ENCODE assay signal across 9 mouse cellular contexts in the genomic region with DNA sequence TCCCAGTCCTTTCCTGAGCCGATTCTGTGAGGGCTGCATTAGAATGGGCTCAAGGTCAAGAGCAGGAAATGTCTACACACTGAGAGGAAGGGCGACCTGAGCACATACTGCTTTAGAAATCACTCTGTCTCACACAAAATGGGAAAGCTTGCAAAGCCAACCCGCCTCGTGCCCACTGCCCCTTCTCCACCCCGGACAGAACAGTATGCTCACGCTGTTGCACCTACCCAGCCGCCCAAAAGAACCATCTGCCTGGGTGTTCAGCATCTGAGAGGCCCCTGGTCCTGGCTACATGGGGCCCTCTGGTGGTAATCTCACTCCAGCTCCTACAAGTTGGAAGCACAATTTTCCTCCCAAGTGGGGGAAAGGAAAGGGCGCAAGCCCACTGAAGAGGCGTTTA. TPM values are rescaled to one million over a fixed set of nuclear protein-coding genes. Genes with fewer than 3 reads are reported as not detected.
A peak's percentile ranks its signal among the peaks of the same experiment; 100 is the strongest.
DNase-seq lines count a peak whose midpoint lies in the region; ATAC-seq and TF ChIP-seq lines count a peak whose summit lies in the region.
"Had no signal": no experiment of that assay in that cellular context is flagged by ENCODE, and none has a peak within 500 bp of the region (broad histone marks: within the 10 kb centered on the region; RNA-seq: fewer than 3 reads in every experiment).

No protein-coding gene starts in this region.

- no peaks in the 10 kb centered on the region for H3K27me3 ChIP-seq in hindbrain, embryonic 11.5 days (ENCODE audit: control insufficient read depth, insufficient read depth, low read length)
- no peaks in the 10 kb centered on the region for H3K27me3 ChIP-seq in neural tube, embryonic 14.5 days (ENCODE audit: control insufficient read depth, insufficient read depth, low read length)

- TF ChIP-seq POLR2A in cortical plate, adult 2 months (IDR thresholded peaks at IDR 0.05; ENCODE audit: extremely low read depth, insufficient read depth, low read length) = no peak

- H3K27ac ChIP-seq in cortical plate, adult 2 months (ENCODE audit: insufficient read depth, low read length) = no peak overlapping the region
- H3K27ac ChIP-seq in hindbrain, embryonic 11.5 days (ENCODE audit: low read depth, low read length) = no peak overlapping the region
- no peak overlapping the region for H3K27ac ChIP-seq in neural tube, embryonic 14.5 days (ENCODE audit: low read depth, low read length)

- no peak overlapping the region for H3K4me2 ChIP-seq in hindbrain, embryonic 11.5 days (replicated peaks; ENCODE audit: low read depth, low read length)
- no peak overlapping the region for H3K4me2 ChIP-seq in neural tube, embryonic 14.5 days (ENCODE audit: low read depth, low read length)

- H3K9ac ChIP-seq in hindbrain, embryonic 11.5 days (ENCODE audit: low read depth, low read length) = no peak overlapping the region
- no peak overlapping the region for H3K9ac ChIP-seq in neural tube, embryonic 14.5 days (replicated peaks; ENCODE audit: low read depth, low read length)

- WGBS in hindbrain, embryonic 11.5 days = 38% methylated on average over 9 of the region's 9 CpGs
- WGBS in neural tube, embryonic 14.5 days = 30% methylated on average over 9 of the region's 9 CpGs

- H3K4me1 ChIP-seq in cortical plate, adult 2 months (ENCODE audit: control insufficient read depth, insufficient read depth, low read length) = no peaks in the 10 kb centered on the region
- H3K4me1 ChIP-seq in hindbrain, embryonic 11.5 days (replicated peaks; ENCODE audit: control insufficient read depth, insufficient read depth, low read length) = no peaks in the 10 kb centered on the region
- no peaks in the 10 kb centered on the region for H3K4me1 ChIP-seq in neural tube, embryonic 14.5 days (ENCODE audit: control insufficient read depth, insufficient read depth, low read length)

- DNase-seq in ovary, postnatal 14 days (ENCODE audit: low spot score) = peak; percentile 22
- no peak for DNase-seq in ovary, postnatal 10 days (ENCODE audit: low spot score)
- peak; percentile 48 for DNase-seq in hindbrain, embryonic 11.5 days (ENCODE audit: low spot score)
- peak; percentile 74 for DNase-seq in left cerebral cortex, adult 18-20 months (ENCODE audit: low spot score in 2 of 2)
- no peak for DNase-seq in urinary bladder, postnatal 25 days (ENCODE audit: low spot score)
- no peak for DNase-seq in thymus, postnatal 0 days (ENCODE audit: low spot score)

- H3K36me3 ChIP-seq in hindbrain, embryonic 11.5 days (ENCODE audit: control insufficient read depth, insufficient read depth, low read length) = no peaks in the 10 kb centered on the region
- H3K36me3 ChIP-seq in neural tube, embryonic 14.5 days (ENCODE audit: control insufficient read depth, insufficient read depth, low read length) = peaks cover 21% of the 10 kb centered on the region; the same call in 1 of the 2 replicates

- H3K9me3 ChIP-seq in hindbrain, embryonic 11.5 days (ENCODE audit: control insufficient read depth, low read length) = no peaks in the 10 kb centered on the region
- no peaks in the 10 kb centered on the region for H3K9me3 ChIP-seq in neural tube, embryonic 14.5 days (ENCODE audit: control insufficient read depth, low read length)

- ATAC-seq in hindbrain, embryonic 11.5 days (ENCODE audit: low FRiP score) = peak; percentile 68
- peak; percentile 78 for ATAC-seq in neural tube, embryonic 14.5 days (ENCODE audit: low read depth)

- peak; percentile 57 for TF ChIP-seq CTCF in cortical plate, adult 2 months (IDR thresholded peaks at IDR 0.05; ENCODE audit: extremely low read depth, insufficient read depth, low read length)

- no peak overlapping the region for H3K4me3 ChIP-seq in cortical plate, adult 2 months (ENCODE audit: insufficient read depth, low read length)
- H3K4me3 ChIP-seq in hindbrain, embryonic 11.5 days (ENCODE audit: low read depth, low read length) = no peak overlapping the region
- no peak overlapping the region for H3K4me3 ChIP-seq in neural tube, embryonic 14.5 days (ENCODE audit: low read depth, low read length)

RNA-seq across cellular contexts. Expression of a gene that starts 26.6 kb away (rescaled TPM):
- polyA plus RNA-seq in cortical plate, adult 2 months (2012; rRNA removed) = 202 and 216 TPM in 2 replicates
- polyA plus RNA-seq in hindbrain, embryonic 11.5 days (2014; fragmentation: Nextera tagmentation; extraction: Ambion mirVana) = 7.3 and 8.6 TPM in 2 replicates
- total RNA-seq in left cerebral cortex, adult 18-20 months (2021) = 100 to 1,000 TPM; 199 to 207 TPM
- polyA plus RNA-seq in neural tube, embryonic 14.5 days (2014; fragmentation: Nextera tagmentation; extraction: Ambion mirVana) = 51.9 and 63.4 TPM in 2 replicates
- polyA plus RNA-seq in thymus, postnatal 0 days (2015; fragmentation: Nextera tagmentation; extraction: Ambion mirVana) = not detected in 2 replicates
- polyA plus RNA-seq: heart, embryonic 16.5 days had no signal

RNA-seq across cellular contexts. Expression of a gene that starts 46.2 kb away (rescaled TPM):
- polyA plus RNA-seq in cortical plate, adult 2 months (2012; rRNA removed) = 0.42 and 0.44 TPM in 2 replicates
- polyA plus RNA-seq in hindbrain, embryonic 11.5 days (2014; fragmentation: Nextera tagmentation; extraction: Ambion mirVana) = 3.7 and 4.5 TPM in 2 replicates
- under 1 TPM; 0.12 to 0.23 TPM for total RNA-seq in left cerebral cortex, adult 18-20 months (2021)
- polyA plus RNA-seq in neural tube, embryonic 14.5 days (2014; fragmentation: Nextera tagmentation; extraction: Ambion mirVana) = 1.9 and 3.2 TPM in 2 replicates
- 0.27 and 0.35 TPM in 2 replicates for polyA plus RNA-seq in thymus, postnatal 0 days (2015; fragmentation: Nextera tagmentation; extraction: Ambion mirVana)

Comparison
In these comparisons a context has a peak if more than half of its experiments do, and no peak if none do; other contexts are left out.
1. DNase-seq: peak in ovary, postnatal 14 days (single experiment), hindbrain, embryonic 11.5 days (single experiment) and left cerebral cortex, adult 18-20 months (2 of 2); none in ovary, postnatal 10 days (single experiment), urinary bladder, postnatal 25 days (single experiment) and thymus, postnatal 0 days (single experiment).